Mouse (Mus musculus) intestine, embryonic 16.5 days (tissue): ENCODE results near the gene Slc25a5. TPM values are rescaled to one million over a fixed set of nuclear protein-coding genes. Genes with fewer than 3 reads are reported as not detected.

ENCODE experiments used
- ATAC-seq: fragments of 200-750 bp; cut with Nextera tagmentation; 2 replicates; pipeline ENCODE4 v1.8.0; 2017; ENCODE audit warnings: moderate TSS enrichment, moderate library complexity
- H3K27ac ChIP-seq: fragments of 300-500 bp; sonication (generic); 2 replicates; pipeline ENCODE4 v1.5.1; 2014; ENCODE audit warnings: mild to moderate bottlenecking, low read length
- H3K27me3 ChIP-seq: fragments of 300-500 bp; sonication (generic); replicated peaks from 2 replicates; pipeline ENCODE4 v1.6.1; 2014; ENCODE audit warnings: low read length, control low read depth, mixed read lengths; ENCODE audit not compliant: control insufficient read depth, insufficient read depth
- H3K36me3 ChIP-seq: fragments of 300-500 bp; sonication (generic); 2 replicates; pipeline ENCODE4 v1.6.1; 2014; ENCODE audit warnings: low read length, control low read depth; ENCODE audit not compliant: control insufficient read depth, insufficient read depth
- H3K4me1 ChIP-seq: fragments of 300-500 bp; sonication (generic); 2 replicates; pipeline ENCODE4 v1.6.1; 2014; ENCODE audit warnings: low read length, control low read depth, mixed read lengths; ENCODE audit not compliant: control insufficient read depth, insufficient read depth
- H3K4me2 ChIP-seq: fragments of 300-500 bp; sonication (generic); 2 replicates; pipeline ENCODE4 v1.6.1; 2014; ENCODE audit warnings: low read depth, low read length, control low read depth
- H3K4me3 ChIP-seq: fragments of 300-500 bp; sonication (generic); 2 replicates; pipeline ENCODE4 v1.5.1; 2014; ENCODE audit warnings: mild to moderate bottlenecking, low read length
- H3K9ac ChIP-seq: fragments of 300-500 bp; sonication (generic); 2 replicates; pipeline ENCODE4 v1.6.1; 2014; ENCODE audit warnings: low read depth, low read length
- H3K9me3 ChIP-seq: fragments of 300-500 bp; sonication (generic); 2 replicates; pipeline ENCODE4 v1.6.1; 2016; ENCODE audit warnings: low read length, control low read depth; ENCODE audit not compliant: control insufficient read depth
- WGBS: fragments of 180-500 bp; shearing (Covaris S2); extraction: QIAGEN DNeasy Blood & Tissue Kit; methylation state at CpG from one replicate; pipeline ENCODE4 v1.1.7; 2014; 5-methylcytosine and 5-hydroxymethylcytosine counted together
- polyA plus RNA-seq: library from polyadenylated mRNA; unstranded; fragments of >200 nt; fragmentation: Nextera tagmentation; extraction: Ambion mirVana; gene quantifications from 2 replicates; pipeline ENCODE4 v1.2.1, GENCODE M21; 2015

Gene Slc25a5
- 1,210 and 1,225 TPM in 2 replicates for polyA plus RNA-seq

DNA sequence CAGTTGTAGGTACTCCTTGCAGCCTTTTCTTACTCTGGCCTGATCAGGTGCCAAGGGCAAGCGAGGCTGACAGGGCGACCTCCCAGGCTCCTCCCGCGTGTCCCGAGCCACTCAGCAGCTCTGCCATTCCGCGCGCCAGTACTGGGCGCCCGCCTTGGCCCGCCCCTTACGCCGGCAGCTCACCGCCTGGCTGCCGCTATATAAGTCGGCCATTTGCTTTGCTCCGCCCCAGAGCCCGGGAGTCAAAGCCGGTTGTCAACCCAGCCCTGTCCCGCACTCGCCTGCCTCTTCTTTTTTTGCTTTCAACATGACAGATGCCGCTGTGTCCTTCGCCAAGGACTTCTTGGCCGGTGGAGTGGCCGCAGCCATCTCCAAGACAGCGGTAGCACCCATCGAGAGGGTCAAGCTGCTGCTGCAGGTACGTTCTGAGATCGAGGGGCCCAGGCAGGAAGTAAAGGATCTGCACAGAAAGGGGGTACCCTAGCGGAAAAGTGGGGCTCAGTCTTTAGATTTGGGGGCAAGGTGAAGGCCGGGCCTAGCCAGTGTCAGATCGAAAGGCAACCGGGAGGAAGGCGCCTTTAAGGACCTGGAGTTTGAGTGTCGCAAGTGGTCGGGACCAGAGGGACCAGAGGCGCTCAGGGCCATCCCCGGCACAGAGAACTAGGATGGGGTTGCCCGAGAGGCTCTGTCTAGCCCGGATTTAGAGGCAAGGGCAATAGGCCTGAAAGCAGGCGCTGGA, at the start of gene Slc25a5:
Gene Slc25a5 (plus strand): TSS at position 228 of the 739 bp plus-strand sequence.
- peak; percentile 95 for ATAC-seq
- Histone ChIP-seq H3K4me2 (peak within 1 kb of the TSS; percentile 39), H3K36me3 (no peaks in the 10 kb centered on the region), H3K9me3 (no peaks in the 10 kb centered on the region), H3K27me3 (no peaks in the 10 kb centered on the region), H3K4me1 (no peaks in the 10 kb centered on the region), H3K27ac (peak within 1 kb of the TSS; percentile 90), H3K9ac (peak within 1 kb of the TSS; percentile 79), H3K4me3 (peak within 1 kb of the TSS; percentile 64)
- WGBS, result 16% methylated on average over 41 of the region's 41 CpGs

DNA sequence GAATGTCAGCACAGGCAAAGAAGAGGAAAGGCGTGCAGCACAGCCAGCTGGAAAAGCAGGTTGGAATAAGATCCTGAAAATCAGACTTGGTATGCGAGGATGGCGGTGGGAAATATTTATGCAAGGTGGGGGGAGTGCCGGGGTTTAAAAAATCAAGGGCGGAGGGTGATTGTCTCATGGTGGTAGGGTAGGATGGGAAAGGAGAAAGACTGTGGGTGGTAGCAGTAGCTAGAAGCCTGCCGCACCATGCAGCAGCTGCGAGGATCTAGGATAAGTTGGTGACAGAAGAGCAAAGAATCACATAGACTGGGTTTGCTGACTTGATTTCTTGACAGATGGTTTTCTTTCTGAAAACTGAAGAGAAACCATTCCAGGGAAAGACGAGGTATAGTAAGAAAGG, 48.7 kb upstream of the Slc25a5 start:
- Histone ChIP-seq H3K9me3 (no peaks in the 10 kb centered on the region), H3K27me3 (no peaks in the 10 kb centered on the region), H3K36me3 (no peaks in the 10 kb centered on the region), H3K4me1 (no peaks in the 10 kb centered on the region; the same call in 1 of the 2 replicates), H3K4me2 (no peak overlapping the region), H3K9ac (no peak overlapping the region), H3K27ac (no peak overlapping the region), H3K4me3 (no peak overlapping the region)
- no peak for ATAC-seq
- 81% methylated on average over 8 of the region's 8 CpGs for WGBS

DNA sequence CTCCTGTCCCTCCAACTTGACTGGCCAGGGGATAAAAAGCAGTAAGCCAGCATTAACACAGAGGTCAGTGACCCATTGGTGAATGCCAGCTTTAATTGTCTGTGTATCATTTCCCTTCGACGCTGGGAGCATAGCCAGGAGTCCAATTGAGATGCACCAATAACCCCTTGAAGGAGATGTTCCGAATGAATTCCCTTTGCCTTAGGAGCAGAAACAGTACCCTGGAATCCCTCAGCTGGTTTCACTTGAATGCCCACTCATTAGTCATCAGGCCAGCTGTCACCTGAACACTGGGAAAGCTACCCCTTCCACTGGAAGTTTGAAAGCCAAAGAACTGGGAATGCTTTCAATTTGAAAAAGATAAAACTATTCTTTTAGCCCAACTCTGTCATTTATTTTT, 46.9 kb upstream of the Slc25a5 start:
- no peak overlapping the region for H3K9ac ChIP-seq
- H3K4me3 ChIP-seq, result no peak overlapping the region
- no peaks in the 10 kb centered on the region for H3K36me3 ChIP-seq
- H3K27me3 ChIP-seq, result no peaks in the 10 kb centered on the region
- no peak overlapping the region for H3K4me2 ChIP-seq
- no peak overlapping the region for H3K27ac ChIP-seq
- no peak for ATAC-seq
- no peaks in the 10 kb centered on the region; the same call in 1 of the 2 replicates for H3K4me1 ChIP-seq
- no peaks in the 10 kb centered on the region for H3K9me3 ChIP-seq
- WGBS, result 51% methylated on average over 3 of the region's 3 CpGs

- H3K9me3 ChIP-seq, result no peaks in the 10 kb centered on the region
- no peak overlapping the region for H3K27ac ChIP-seq
- no peak overlapping the region for H3K4me3 ChIP-seq
- no peaks in the 10 kb centered on the region for H3K36me3 ChIP-seq
- 64% methylated on average over 6 of the region's 6 CpGs for WGBS
- ATAC-seq, result no peak
- no peak overlapping the region for H3K9ac ChIP-seq
- no peaks in the 10 kb centered on the region for H3K27me3 ChIP-seq
- H3K4me1 ChIP-seq, result no peaks in the 10 kb centered on the region; the same call in 1 of the 2 replicates
- H3K4me2 ChIP-seq, result no peak overlapping the region
Observed at GRCm38 (mm10) chrX:36749281-36749785, 46.1 kb upstream of the Slc25a5 start.

DNA sequence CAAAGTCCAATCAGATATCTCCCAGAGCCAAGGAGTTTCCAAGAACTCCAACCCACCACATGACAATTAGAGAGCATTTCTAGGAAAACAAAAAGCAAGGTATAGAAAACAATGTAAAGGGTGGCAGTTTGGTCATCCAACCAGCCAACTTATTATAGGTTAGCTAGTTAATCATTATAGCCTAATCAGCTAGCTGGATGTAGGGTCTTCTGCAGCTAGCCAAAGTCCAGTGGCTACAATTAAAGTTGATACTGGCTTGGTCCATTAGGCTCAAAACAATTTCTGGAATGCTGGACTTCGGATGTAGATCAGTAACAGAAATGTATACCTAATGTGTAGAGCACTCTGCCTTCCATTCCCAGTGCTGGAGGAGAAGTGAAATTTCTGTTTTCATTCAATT, 44.9 kb upstream of the Slc25a5 start:
- Histone ChIP-seq H3K27ac (no peak overlapping the region), H3K4me1 (no peaks in the 10 kb centered on the region; the same call in 1 of the 2 replicates), H3K36me3 (no peaks in the 10 kb centered on the region), H3K9me3 (no peaks in the 10 kb centered on the region), H3K4me3 (no peak overlapping the region), H3K9ac (no peak overlapping the region), H3K4me2 (no peak overlapping the region), H3K27me3 (no peaks in the 10 kb centered on the region)
- WGBS, result 45% methylated on average over 1 of the region's 1 CpGs
- peak; percentile 81 for ATAC-seq

- H3K27me3 ChIP-seq, result no peaks in the 10 kb centered on the region
- no peak overlapping the region for H3K4me3 ChIP-seq
- no peaks in the 10 kb centered on the region for H3K9me3 ChIP-seq
- no peak overlapping the region for H3K27ac ChIP-seq
- no peak for ATAC-seq
- H3K36me3 ChIP-seq, result no peaks in the 10 kb centered on the region
- H3K4me1 ChIP-seq, result no peaks in the 10 kb centered on the region; the same call in 1 of the 2 replicates
- no peak overlapping the region for H3K9ac ChIP-seq
- WGBS, result 89% methylated on average over 3 of the region's 3 CpGs
- no peak overlapping the region for H3K4me2 ChIP-seq
Observed at GRCm38 (mm10) chrX:36752586-36752985, 42.9 kb upstream of the Slc25a5 start.

DNA sequence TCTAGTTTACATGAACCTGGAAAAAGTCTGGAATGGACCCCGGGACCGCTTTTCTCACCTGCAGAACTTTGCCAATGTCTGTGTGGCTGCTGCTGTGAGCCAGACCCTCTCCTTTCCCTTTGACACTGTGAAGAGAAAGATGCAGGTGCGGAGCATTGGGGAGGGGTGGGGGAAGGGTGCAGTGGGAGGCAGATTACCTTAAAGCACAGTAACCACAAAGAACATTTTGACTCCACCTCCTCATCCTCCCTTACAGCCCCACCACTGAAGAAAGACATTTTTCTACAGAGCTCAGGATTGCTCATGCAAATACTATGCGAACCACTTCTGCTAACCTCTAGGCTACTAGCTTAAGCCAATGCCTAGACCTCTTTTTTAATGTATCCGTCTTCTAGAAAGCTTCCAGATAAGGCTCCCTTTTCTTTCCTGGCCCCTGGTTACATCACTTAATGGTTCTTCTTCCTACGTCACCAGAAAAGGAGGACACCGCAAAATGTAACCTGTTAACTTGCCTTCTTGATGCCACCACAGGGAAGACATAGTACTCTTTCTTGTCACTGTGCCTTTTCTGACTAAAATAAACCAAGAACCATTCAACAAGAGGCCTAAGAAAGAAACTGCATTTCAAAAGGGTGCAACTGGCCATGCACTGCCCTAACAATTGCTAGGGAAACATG, 37.5 kb upstream of the Slc25a5 start:
- no peaks in the 10 kb centered on the region for H3K27me3 ChIP-seq
- ATAC-seq, result no peak
- no peak overlapping the region for H3K4me3 ChIP-seq
- no peaks in the 10 kb centered on the region for H3K9me3 ChIP-seq
- H3K36me3 ChIP-seq, result no peaks in the 10 kb centered on the region
- no peak overlapping the region for H3K27ac ChIP-seq
- H3K4me2 ChIP-seq, result no peak overlapping the region
- H3K9ac ChIP-seq, result no peak overlapping the region
- no peaks in the 10 kb centered on the region for H3K4me1 ChIP-seq
- WGBS, result 72% methylated on average over 7 of the region's 7 CpGs

DNA sequence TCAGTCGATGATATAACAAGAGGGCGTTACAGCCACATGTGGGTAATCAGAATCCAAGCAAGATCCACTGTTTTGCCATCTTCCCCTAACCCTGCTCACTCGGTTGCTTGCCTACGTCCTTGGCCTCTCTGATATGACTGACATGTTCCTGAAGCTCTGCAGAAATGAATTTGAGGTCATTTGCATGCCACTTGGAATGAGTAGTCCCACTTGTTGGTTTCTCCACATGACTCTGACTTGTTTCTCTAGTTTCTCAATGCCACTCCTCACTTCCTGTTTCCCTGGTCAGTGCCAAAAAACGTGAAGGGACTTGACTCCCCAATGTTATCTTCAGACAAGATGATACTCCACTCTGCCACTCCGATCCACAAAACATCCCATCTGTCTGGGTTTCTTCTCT, 36.9 kb upstream of the Slc25a5 start:
- Histone ChIP-seq H3K27ac (no peak overlapping the region), H3K36me3 (no peaks in the 10 kb centered on the region), H3K9me3 (no peaks in the 10 kb centered on the region), H3K9ac (no peak overlapping the region), H3K4me2 (no peak overlapping the region), H3K27me3 (no peaks in the 10 kb centered on the region), H3K4me3 (no peak overlapping the region), H3K4me1 (no peaks in the 10 kb centered on the region)
- ATAC-seq, result no peak
- WGBS, result 64% methylated on average over 6 of the region's 6 CpGs

- Histone ChIP-seq H3K4me2 (no peak overlapping the region), H3K9ac (no peak overlapping the region), H3K9me3 (no peaks in the 10 kb centered on the region), H3K4me1 (no peaks in the 10 kb centered on the region), H3K36me3 (no peaks in the 10 kb centered on the region), H3K4me3 (no peak overlapping the region), H3K27me3 (no peaks in the 10 kb centered on the region), H3K27ac (0 out of 2 replicates have a peak overlapping the region, but pooled peaks have one; percentile 23)
- no peak; the same call in 1 of the 2 replicates for ATAC-seq
- 57% methylated on average over 6 of the region's 6 CpGs for WGBS
Observed at GRCm38 (mm10) chrX:36760946-36761635, 34.4 kb upstream of the Slc25a5 start.
